8 mouse cellular contexts compared by ENCODE assay signal in the genomic region with DNA sequence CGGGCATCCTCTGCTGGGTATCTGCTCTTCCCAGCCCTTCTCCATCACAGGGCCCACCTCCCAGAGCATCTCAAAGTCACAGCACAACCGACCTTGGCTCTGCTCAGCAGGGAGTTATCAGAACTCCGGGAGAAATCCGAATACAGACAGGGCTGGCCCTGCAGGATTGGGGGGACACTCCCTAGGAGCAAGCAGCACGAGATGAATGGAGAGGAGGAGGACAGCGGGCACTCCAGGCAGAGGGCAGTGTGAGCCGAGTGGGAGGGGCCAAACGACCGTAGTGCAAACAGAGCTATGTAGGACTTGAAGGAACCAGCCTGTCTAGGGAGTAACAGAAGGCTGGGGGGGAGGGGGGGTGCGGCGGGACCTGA. TPM values are rescaled to one million over a fixed set of nuclear protein-coding genes. Genes with fewer than 3 reads are reported as not detected.
DNase-seq lines count a peak whose midpoint lies in the region; ATAC-seq lines count a peak whose summit lies in the region.

No protein-coding gene starts in this region.

- peak overlapping the region; percentile 31 for H3K27ac ChIP-seq in embryonic facial prominence, embryonic 15.5 days (replicated peaks)
- H3K27ac ChIP-seq in intestine, embryonic 16.5 days (ENCODE audit: low read length) = peak overlapping the region; percentile 57
- peak overlapping the region; percentile 81 for H3K27ac ChIP-seq in midbrain, embryonic 10.5 days (replicated peaks)

- no peak overlapping the region for H3K9ac ChIP-seq in embryonic facial prominence, embryonic 15.5 days
- H3K9ac ChIP-seq in intestine, embryonic 16.5 days (ENCODE audit: low read depth, low read length) = peak overlapping the region; percentile 30; the same call in 1 of the 2 replicates

- peak; percentile 57 for ATAC-seq in cerebellum, adult (ENCODE audit: insufficient number of reproducible peaks, low FRiP score, low TSS enrichment)
- ATAC-seq in embryonic facial prominence, embryonic 15.5 days (ENCODE audit: insufficient number of reproducible peaks, low FRiP score, low TSS enrichment, low read depth) = peak; percentile 53; the same call in 1 of the 2 replicates
- peak; percentile 85 for ATAC-seq in intestine, embryonic 16.5 days
- no peak for ATAC-seq in erythroid progenitor cell, adult 5-6 weeks (replicated peaks; ENCODE audit: low FRiP score, poor library complexity, severe bottlenecking)

- WGBS in embryonic facial prominence, embryonic 15.5 days = 5% methylated on average over 11 of the region's 11 CpGs
- 2% methylated on average over 11 of the region's 11 CpGs for WGBS in intestine, embryonic 16.5 days
- WGBS in midbrain, embryonic 10.5 days = under 1% methylated on average over 11 of the region's 11 CpGs

- peaks cover 60% of the 10 kb centered on the region for H3K4me1 ChIP-seq in embryonic facial prominence, embryonic 15.5 days
- peaks cover 21% of the 10 kb centered on the region for H3K4me1 ChIP-seq in intestine, embryonic 16.5 days (ENCODE audit: control insufficient read depth, insufficient read depth, low read length)
- H3K4me1 ChIP-seq in midbrain, embryonic 10.5 days = peaks cover 68% of the 10 kb centered on the region

- H3K4me3 ChIP-seq in embryonic facial prominence, embryonic 15.5 days (replicated peaks) = no peak overlapping the region
- H3K4me3 ChIP-seq in intestine, embryonic 16.5 days (ENCODE audit: low read length) = no peak overlapping the region
- H3K4me3 ChIP-seq in midbrain, embryonic 10.5 days = peak overlapping the region; percentile 38

- H3K9me3 ChIP-seq in embryonic facial prominence, embryonic 15.5 days (replicated peaks) = no peaks in the 10 kb centered on the region
- H3K9me3 ChIP-seq in intestine, embryonic 16.5 days (ENCODE audit: control insufficient read depth, low read length) = peaks cover 2% of the 10 kb centered on the region; the same call in 1 of the 2 replicates
- no peaks in the 10 kb centered on the region for H3K9me3 ChIP-seq in midbrain, embryonic 10.5 days (replicated peaks)

- peak overlapping the region; percentile 30 for H3K4me2 ChIP-seq in embryonic facial prominence, embryonic 15.5 days (replicated peaks)
- 0 out of 2 replicates have a peak overlapping the region, but pooled peaks have one; percentile 8 for H3K4me2 ChIP-seq in intestine, embryonic 16.5 days (ENCODE audit: low read depth, low read length)

- DNase-seq in cerebellum, adult 8-10 months = no peak
- DNase-seq in ES-CJ7 (ENCODE audit: low read depth, low spot score) = peak; percentile 56
- peak; percentile 64 for DNase-seq in midbrain, embryonic 10.5 days (ENCODE audit: low spot score)
- DNase-seq in ovary, postnatal 10 days (ENCODE audit: low spot score) = no peak

- 0 out of 2 replicates have a peak, but pooled peaks cover 5% of the 10 kb centered on the region for H3K27me3 ChIP-seq in embryonic facial prominence, embryonic 15.5 days
- no peaks in the 10 kb centered on the region for H3K27me3 ChIP-seq in intestine, embryonic 16.5 days (replicated peaks; ENCODE audit: control insufficient read depth, insufficient read depth, low read length)
- peaks cover 29% of the 10 kb centered on the region for H3K27me3 ChIP-seq in midbrain, embryonic 10.5 days (ENCODE audit: low read depth, poor library complexity, severe bottlenecking)

- 0 out of 2 replicates have a peak, but pooled peaks cover 3% of the 10 kb centered on the region for H3K36me3 ChIP-seq in embryonic facial prominence, embryonic 15.5 days
- H3K36me3 ChIP-seq in intestine, embryonic 16.5 days (ENCODE audit: control insufficient read depth, insufficient read depth, low read length) = peaks cover 4% of the 10 kb centered on the region
- H3K36me3 ChIP-seq in midbrain, embryonic 10.5 days = no peaks in the 10 kb centered on the region

RNA-seq across cellular contexts. Expression of a gene that starts 48.2 kb away (rescaled TPM):
- polyA plus RNA-seq in embryonic facial prominence, embryonic 15.5 days (2015; fragmentation: Nextera tagmentation; extraction: Ambion mirVana) = 14.5 and 17.3 TPM in 2 replicates
- polyA plus RNA-seq in intestine, embryonic 16.5 days (2015; fragmentation: Nextera tagmentation; extraction: Ambion mirVana) = 21.7 and 27.1 TPM in 2 replicates
- 3.5 and 5.4 TPM in 2 replicates for polyA plus RNA-seq in midbrain, embryonic 10.5 days (2016; fragmentation: Nextera tagmentation; extraction: Ambion mirVana)
- 27.0 and 35.2 TPM in 2 replicates for total RNA-seq in erythroid progenitor cell, adult 5-6 weeks (2015; ENCODE audit: low replicate concordance)
- total RNA-seq in erythroid progenitor cell, adult 5-6 weeks (2017; ENCODE audit: low replicate concordance) = 23.4 and 30.7 TPM in 2 replicates

Comparison
In these comparisons a context has a peak if more than half of its experiments do, and no peak if none do; other contexts are left out.
1. DNase-seq: peak in ES-CJ7 (single experiment) and midbrain, embryonic 10.5 days (single experiment); none in cerebellum, adult 8-10 months (single experiment) and ovary, postnatal 10 days (single experiment).
2. H3K27ac ChIP-seq: peak in every context shown above with its lines; median percentile 81 in midbrain, embryonic 10.5 days; 57 in intestine, embryonic 16.5 days; 31 in embryonic facial prominence, embryonic 15.5 days.